Mouse (Mus musculus): ENCODE data around the gene Irs3.

DNA sequence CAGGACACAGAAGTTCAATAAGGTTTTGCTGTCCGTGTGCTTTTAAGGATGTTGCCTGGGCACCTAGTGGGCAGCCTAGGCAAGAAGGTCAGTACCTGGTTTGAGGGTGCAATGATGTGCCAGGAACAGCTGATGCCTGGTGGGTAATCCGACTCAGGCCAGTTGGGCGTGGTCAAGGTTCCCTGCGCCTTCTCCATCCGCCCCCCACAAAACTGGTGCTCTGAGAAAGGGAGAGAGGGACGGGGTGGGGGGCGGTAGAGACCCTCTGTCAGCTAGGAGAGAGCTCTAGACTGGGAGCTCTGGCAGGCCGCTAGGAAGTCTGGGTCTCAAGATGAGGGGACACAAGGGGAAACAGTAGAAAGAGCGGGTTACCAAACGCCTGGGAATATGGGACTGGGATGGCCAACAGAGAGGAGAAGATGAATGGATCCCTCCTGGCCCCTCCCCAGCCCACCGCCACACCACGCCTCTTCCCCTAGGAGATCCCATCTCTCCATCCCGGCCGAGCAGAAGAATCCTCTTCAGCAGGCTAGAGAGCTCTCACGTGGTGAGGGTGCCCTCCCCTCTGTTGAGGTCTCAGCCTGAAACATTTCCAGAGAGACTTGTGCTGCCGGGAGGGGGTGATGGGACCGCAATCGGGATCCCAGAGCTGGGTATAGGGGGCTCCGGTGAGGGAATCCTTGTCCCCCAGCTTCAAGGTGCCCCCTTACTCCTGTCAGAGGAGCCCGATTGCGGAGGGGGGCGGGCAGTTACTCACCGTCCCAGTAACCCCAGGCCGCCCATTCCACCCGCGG is 37.5 kb downstream of the Irs3 start:
- TF ChIP-seq CTCF (conservative IDR thresholded peaks at IDR 0.05; ENCODE audit: low read length) (no peak), NANOG (IDR thresholded peaks at IDR 0.05; ENCODE audit: borderline replicate concordance, low read length) (no peak), POU5F1 (IDR thresholded peaks at IDR 0.05; ENCODE audit: borderline replicate concordance, low read length) (no peak)

All from E14TG2a.4 (cell line).